Mouse (Mus musculus): ENCODE results near the gene Rnf31. TPM values are rescaled to one million over a fixed set of nuclear protein-coding genes. Genes with fewer than 3 reads are reported as not detected.
A peak's percentile ranks its signal among the peaks of the same experiment; 100 is the strongest.

Gene Rnf31
- polyA plus RNA-seq, 1 experiment: 52.5 TPM

DNA sequence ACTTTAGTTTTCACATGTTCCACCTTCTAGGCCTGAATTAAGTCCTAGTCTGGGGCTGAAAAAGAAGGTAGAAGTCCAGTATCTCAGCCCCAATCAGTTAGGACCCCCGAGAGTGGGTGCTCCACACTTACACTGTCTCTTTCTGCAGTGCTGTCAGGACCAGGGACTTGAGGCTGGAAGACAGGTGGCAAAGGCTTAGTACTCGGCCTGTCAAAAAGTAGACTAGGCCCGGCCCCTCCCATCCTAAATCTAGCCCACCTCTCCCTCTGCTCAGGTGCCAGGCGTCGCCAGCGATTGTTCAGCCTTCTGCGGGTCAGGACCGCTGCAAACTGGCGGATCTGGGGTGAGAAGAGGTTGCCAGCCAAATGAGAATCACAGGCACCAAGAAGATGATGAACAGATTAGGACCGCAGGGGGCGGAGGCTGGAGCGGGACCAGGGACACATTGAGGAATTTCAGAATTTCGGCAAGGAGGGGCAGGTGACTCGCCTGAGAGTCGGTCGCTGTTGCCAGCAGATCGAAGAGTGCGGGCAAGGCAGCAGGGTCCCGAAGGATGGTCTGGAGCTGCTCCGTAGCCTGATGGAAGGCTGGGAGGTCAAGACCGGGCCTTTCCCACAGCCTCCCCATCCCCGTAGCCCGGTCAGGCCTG lies 43.5 kb downstream of the Rnf31 start:
- Histone ChIP-seq H3K36me3 (ENCODE audit: control insufficient read depth, insufficient read depth, low read length) (peaks cover 13% of the 10 kb centered on the region), H3K27ac (ENCODE audit: insufficient read depth, low read length) (peak overlapping the region; percentile 30; the same call in 1 of the 2 replicates)
- WGBS: 6% methylated on average over 23 of the region's 23 CpGs

DNA sequence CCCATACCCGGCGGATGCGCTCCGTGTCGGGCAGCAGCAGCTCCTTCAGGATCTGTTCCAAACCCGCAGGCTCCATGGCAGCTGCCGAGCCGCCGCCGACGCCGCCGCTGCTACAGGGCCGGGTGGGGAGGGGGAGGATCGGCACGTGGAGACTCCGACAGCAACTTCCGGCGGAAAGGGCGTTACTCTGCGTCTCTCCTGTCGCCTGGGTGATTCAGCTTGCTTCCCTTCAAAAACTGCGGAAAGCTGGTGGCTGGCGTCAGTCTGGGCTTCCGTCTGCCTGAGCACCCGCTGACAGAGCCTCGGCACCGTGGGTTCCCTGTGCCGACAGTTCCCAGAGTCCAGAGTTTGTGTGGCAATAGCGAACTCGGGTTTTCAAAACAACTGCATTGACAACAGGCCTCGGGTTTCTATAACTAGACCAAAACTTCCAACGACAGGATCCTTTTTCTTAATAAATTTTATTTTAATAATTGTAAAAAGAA lies 44.1 kb downstream of the Rnf31 start, which contains the start of gene Ipo4:
Gene Ipo4, minus strand, starts transcription at position 435 of the 485 bp plus-strand sequence.
- Histone ChIP-seq H3K27me3 (ENCODE audit: control insufficient read depth, insufficient read depth, low read length) (no peaks in the 10 kb centered on the region), H3K4me1 (ENCODE audit: control insufficient read depth, insufficient read depth, insufficient read length) (peaks cover 6% of the 10 kb centered on the region), H3K27ac (ENCODE audit: insufficient read depth, low read length) (peak within 1 kb of the TSS; percentile 30; the same call in 1 of the 2 replicates), H3K36me3 (ENCODE audit: control insufficient read depth, insufficient read depth, low read length) (peaks cover 13% of the 10 kb centered on the region), H3K4me3 (ENCODE audit: extremely low read depth, insufficient read depth, insufficient read length) (peak within 1 kb of the TSS; percentile 67)
- WGBS: 1% methylated on average over 30 of the region's 33 CpGs
- peak; percentile 66 to 81 for DNase-seq (ENCODE audit: low read depth in 1 of 2, low spot score in 2 of 2)
- TF ChIP-seq POLR2A (IDR thresholded peaks at IDR 0.05; ENCODE audit: low read depth, low read length): no peak; the same call in 1 of the 2 replicates
- TF ChIP-seq CTCF (IDR thresholded peaks at IDR 0.05; ENCODE audit: extremely low read depth, insufficient read depth, insufficient read length, insufficient replicate concordance): no peak

More for the DNA sequence above, 43.5 kb downstream of the Rnf31 start:
- DNase-seq (ENCODE audit: low read depth in 1 of 2, low spot score in 2 of 2): no peak
- Histone ChIP-seq H3K27me3 (ENCODE audit: control insufficient read depth, insufficient read depth, low read length) (no peaks in the 10 kb centered on the region), H3K4me1 (ENCODE audit: control insufficient read depth, insufficient read depth, insufficient read length) (peaks cover 6% of the 10 kb centered on the region), H3K4me3 (ENCODE audit: extremely low read depth, insufficient read depth, insufficient read length) (peak overlapping the region; percentile 67)
- TF ChIP-seq POLR2A (IDR thresholded peaks at IDR 0.05; ENCODE audit: low read depth, low read length) (no peak), CTCF (IDR thresholded peaks at IDR 0.05; ENCODE audit: extremely low read depth, insufficient read depth, insufficient read length, insufficient replicate concordance) (no peak)

DNA sequence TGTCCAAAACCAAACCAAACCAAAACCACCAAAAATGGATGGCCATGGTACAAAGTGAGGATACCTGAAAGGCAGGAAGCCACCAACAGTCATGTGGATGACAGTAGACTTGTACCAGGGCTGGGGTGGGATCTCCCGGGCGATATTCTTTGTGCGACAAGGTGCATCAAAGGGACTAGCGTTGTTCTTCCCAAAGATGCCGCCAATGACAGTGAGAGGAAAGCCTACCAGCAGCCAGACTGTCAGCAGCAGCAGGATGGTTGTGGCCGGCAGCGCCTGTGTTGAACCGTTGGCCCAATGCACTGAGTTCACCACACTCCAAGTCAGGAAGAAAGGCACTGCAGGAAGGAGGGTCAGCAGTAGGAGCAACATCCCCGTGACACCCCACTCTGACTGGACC lies 46.3 kb downstream of the Rnf31 start, which contains the start of gene Gm49378:
Gene Gm49378, minus strand, starts transcription at position 101 of the 400 bp plus-strand sequence.
- 92% methylated on average over 9 of the region's 9 CpGs for WGBS
- Histone ChIP-seq H3K27me3 (ENCODE audit: control insufficient read depth, insufficient read depth, low read length) (no peaks in the 10 kb centered on the region), H3K4me1 (ENCODE audit: control insufficient read depth, insufficient read depth, insufficient read length) (peaks cover 10% of the 10 kb centered on the region), H3K4me3 (ENCODE audit: extremely low read depth, insufficient read depth, insufficient read length) (no peak within 1 kb of the TSS), H3K27ac (ENCODE audit: insufficient read depth, low read length) (no peak within 1 kb of the TSS), H3K36me3 (ENCODE audit: control insufficient read depth, insufficient read depth, low read length) (peaks cover 11% of the 10 kb centered on the region)
- TF ChIP-seq CTCF (IDR thresholded peaks at IDR 0.05; ENCODE audit: extremely low read depth, insufficient read depth, insufficient read length, insufficient replicate concordance) (no peak), POLR2A (IDR thresholded peaks at IDR 0.05; ENCODE audit: low read depth, low read length) (no peak)
- DNase-seq (ENCODE audit: low read depth in 1 of 2, low spot score in 2 of 2): no peak

DNA sequence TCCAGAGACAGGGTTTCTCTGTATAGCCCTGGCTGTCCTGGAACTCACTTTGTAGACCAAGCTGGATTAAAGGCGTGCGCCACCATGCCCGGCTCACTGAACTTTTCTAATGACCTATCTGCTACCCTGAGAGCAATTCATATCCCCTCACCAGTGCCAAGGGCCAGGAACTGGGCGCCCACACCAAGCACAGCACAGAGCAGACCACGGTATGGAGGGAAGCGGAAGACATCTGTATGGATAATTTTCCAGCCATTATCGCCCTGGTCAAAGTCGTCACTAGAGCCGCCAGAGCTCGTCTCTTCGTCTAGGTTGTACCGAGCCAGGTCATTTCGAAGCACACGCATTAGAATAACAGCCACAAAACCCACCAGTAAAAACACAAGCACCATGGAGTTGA lies 49.3 kb downstream of the Rnf31 start:
- DNase-seq (ENCODE audit: low read depth in 1 of 2, low spot score in 2 of 2): no peak
- no peak overlapping the region for H3K4me3 ChIP-seq (ENCODE audit: extremely low read depth, insufficient read depth, insufficient read length)
- TF ChIP-seq CTCF (IDR thresholded peaks at IDR 0.05; ENCODE audit: extremely low read depth, insufficient read depth, insufficient read length, insufficient replicate concordance) (no peak), POLR2A (IDR thresholded peaks at IDR 0.05; ENCODE audit: low read depth, low read length) (no peak)
- peaks cover 8% of the 10 kb centered on the region for H3K36me3 ChIP-seq (ENCODE audit: control insufficient read depth, insufficient read depth, low read length)
- peaks cover 11% of the 10 kb centered on the region; the same call in 1 of the 2 replicates for H3K4me1 ChIP-seq (ENCODE audit: control insufficient read depth, insufficient read depth, insufficient read length)
- 96% methylated on average over 14 of the region's 14 CpGs for WGBS
- H3K27me3 ChIP-seq (ENCODE audit: control insufficient read depth, insufficient read depth, low read length): no peaks in the 10 kb centered on the region
- no peak overlapping the region for H3K27ac ChIP-seq (ENCODE audit: insufficient read depth, low read length)

DNA sequence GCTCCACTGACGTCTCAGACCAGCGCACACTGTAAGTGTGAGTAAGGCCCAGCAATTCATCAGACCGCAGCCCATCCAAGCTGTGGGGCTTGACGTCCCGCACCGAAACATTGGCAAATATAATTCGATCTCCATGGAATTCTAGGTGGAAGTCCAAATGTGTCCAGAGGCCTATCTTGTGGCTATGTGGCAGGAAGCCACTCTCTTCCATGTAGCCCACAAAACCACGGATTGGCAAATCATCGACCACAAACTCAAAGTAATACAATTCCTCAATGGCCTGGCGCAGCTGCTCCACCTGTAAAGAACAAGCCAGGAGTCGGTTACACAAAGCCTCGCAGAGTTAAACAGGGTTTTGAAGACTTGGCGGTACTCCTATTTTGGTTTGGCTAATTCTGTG lies 49.8 kb downstream of the Rnf31 start:
- peaks cover 11% of the 10 kb centered on the region; the same call in 1 of the 2 replicates for H3K4me1 ChIP-seq (ENCODE audit: control insufficient read depth, insufficient read depth, insufficient read length)
- H3K36me3 ChIP-seq (ENCODE audit: control insufficient read depth, insufficient read depth, low read length): peaks cover 8% of the 10 kb centered on the region
- H3K27me3 ChIP-seq (ENCODE audit: control insufficient read depth, insufficient read depth, low read length): no peaks in the 10 kb centered on the region
- H3K27ac ChIP-seq (ENCODE audit: insufficient read depth, low read length): no peak overlapping the region
- H3K4me3 ChIP-seq (ENCODE audit: extremely low read depth, insufficient read depth, insufficient read length): no peak overlapping the region
- WGBS: 84% methylated on average over 13 of the region's 13 CpGs
- no peak for DNase-seq (ENCODE audit: low read depth in 1 of 2, low spot score in 2 of 2)
- TF ChIP-seq POLR2A (IDR thresholded peaks at IDR 0.05; ENCODE audit: low read depth, low read length) (no peak), CTCF (IDR thresholded peaks at IDR 0.05; ENCODE audit: extremely low read depth, insufficient read depth, insufficient read length, insufficient replicate concordance) (no peak)

DNA sequence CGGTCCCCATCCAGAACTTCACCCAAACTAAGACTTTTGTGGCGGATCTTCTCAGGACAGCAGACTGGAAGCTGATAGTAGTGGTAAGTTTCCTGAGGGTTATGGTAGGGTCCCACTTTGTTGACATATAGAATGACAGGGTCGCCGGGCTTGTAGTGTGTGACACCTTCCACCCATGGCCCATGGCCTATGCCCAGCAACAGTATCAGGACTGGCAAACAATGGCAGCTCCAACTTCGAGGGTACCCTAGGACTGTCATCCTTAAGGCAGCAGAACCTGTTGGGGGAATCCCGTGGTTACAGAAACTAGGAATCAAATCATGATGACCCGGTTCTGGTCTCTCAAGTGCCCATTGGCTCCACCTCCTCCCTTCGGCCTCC lies 51.2 kb downstream of the Rnf31 start:
- Histone ChIP-seq H3K27me3 (ENCODE audit: control insufficient read depth, insufficient read depth, low read length) (no peaks in the 10 kb centered on the region), H3K4me3 (ENCODE audit: extremely low read depth, insufficient read depth, insufficient read length) (peak overlapping the region; percentile 79), H3K4me1 (ENCODE audit: control insufficient read depth, insufficient read depth, insufficient read length) (peaks cover 11% of the 10 kb centered on the region; the same call in 1 of the 2 replicates), H3K27ac (ENCODE audit: insufficient read depth, low read length) (peak overlapping the region; percentile 97), H3K36me3 (ENCODE audit: control insufficient read depth, insufficient read depth, low read length) (peaks cover 8% of the 10 kb centered on the region)
- TF ChIP-seq CTCF (IDR thresholded peaks at IDR 0.05; ENCODE audit: extremely low read depth, insufficient read depth, insufficient read length, insufficient replicate concordance) (no peak), POLR2A (IDR thresholded peaks at IDR 0.05; ENCODE audit: low read depth, low read length) (no peak)
- 27% methylated on average over 8 of the region's 8 CpGs for WGBS
- no peak for DNase-seq (ENCODE audit: low read depth in 1 of 2, low spot score in 2 of 2)
